Mouse (Mus musculus) erythroblast, embryonic 14.5 days (primary cell): ENCODE results near the gene Nqo2.

Experiments
- GATA1 ChIP-seq: IDR thresholded peaks from 2 replicates; pipeline ENCODE4 v1.6.1; 2012; ENCODE audit warnings: low read length, inconsistent platforms, mixed read lengths
- TAL1 ChIP-seq: IDR thresholded peaks from 3 replicates; pipeline ENCODE4 v1.6.1; 2012; ENCODE audit warnings: low read length, inconsistent platforms, mixed read lengths

DNA sequence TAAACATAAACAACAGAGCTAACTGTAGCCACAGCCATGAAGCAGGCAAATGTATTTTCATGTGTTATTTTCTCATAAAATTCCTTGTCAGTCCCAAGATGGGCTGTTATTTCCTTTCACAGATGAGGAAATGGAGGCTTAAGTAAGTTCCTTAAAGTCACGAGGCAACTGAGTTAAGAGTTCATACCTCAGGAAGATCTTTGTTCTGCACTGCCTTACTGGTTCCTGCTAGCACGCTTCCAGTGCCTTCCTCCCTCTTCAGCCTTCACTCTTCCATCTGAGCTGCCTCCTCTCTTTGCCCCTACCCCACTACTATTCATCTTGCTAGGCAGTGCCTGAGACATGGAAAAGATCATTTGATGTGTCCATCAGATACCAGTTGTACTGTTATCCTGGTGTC is 42.7 kb downstream of the Nqo2 start:
- no peak for TF ChIP-seq TAL1
- no peak for TF ChIP-seq GATA1
